Mouse (Mus musculus): Measurements from ENCODE around the gene Nme3. TPM values are rescaled to one million over a fixed set of nuclear protein-coding genes. Genes with fewer than 3 reads are reported as not detected.
"Not testable (repeated sequence)": the region's sequence is repeated elsewhere in the genome, so short reads cannot be mapped to it uniquely, and the experiment has no call there.

The Nme3 gene
- polyA plus RNA-seq, 1 experiment from 2014 or later, result 74.7 TPM

GRCm38 (mm10) chr17:24935666-24936065 lies 39.4 kb downstream of the Nme3 start:
- peaks cover 2% of the 10 kb centered on the region; the same call in 1 of the 2 replicates for H3K36me3 ChIP-seq (ENCODE audit: control insufficient read depth, insufficient read depth, low read length)
- peaks cover 16% of the 10 kb centered on the region for H3K4me1 ChIP-seq (replicated peaks; ENCODE audit: control insufficient read depth, insufficient read depth, low read length)
- no peak overlapping the region for H3K27ac ChIP-seq (ENCODE audit: low read length)
- H3K27me3 ChIP-seq (ENCODE audit: control insufficient read depth, insufficient read depth, low read depth, low read length), result no peaks in the 10 kb centered on the region
- no peaks in the 10 kb centered on the region for H3K9me3 ChIP-seq (ENCODE audit: control insufficient read depth, low read length)
- peak overlapping the region; percentile 93 for H3K9ac ChIP-seq (ENCODE audit: low read length)
- ATAC-seq (ENCODE audit: low read depth), result no peak
- H3K4me2 ChIP-seq (ENCODE audit: low read depth, low read length), result peak overlapping the region; percentile 86
- peak overlapping the region; percentile 99 for H3K4me3 ChIP-seq (ENCODE audit: low read length)

- Histone ChIP-seq H3K4me2 (ENCODE audit: low read depth, low read length) (peak within 1 kb of the TSS; percentile 86), H3K9ac (ENCODE audit: low read length) (peak within 1 kb of the TSS; percentile 93), H3K27ac (ENCODE audit: low read length) (peak within 1 kb of the TSS; percentile 85), H3K9me3 (ENCODE audit: control insufficient read depth, low read length) (no peaks in the 10 kb centered on the region), H3K4me3 (ENCODE audit: low read length) (peak within 1 kb of the TSS; percentile 99), H3K27me3 (ENCODE audit: control insufficient read depth, insufficient read depth, low read depth, low read length) (no peaks in the 10 kb centered on the region), H3K4me1 (replicated peaks; ENCODE audit: control insufficient read depth, insufficient read depth, low read length) (peaks cover 16% of the 10 kb centered on the region), H3K36me3 (ENCODE audit: control insufficient read depth, insufficient read depth, low read length) (no peaks in the 10 kb centered on the region)
- peak; percentile 99 for ATAC-seq (ENCODE audit: low read depth)
- under 1% methylated on average over 76 of the region's 78 CpGs for WGBS
Measured at GRCm38 (mm10) chr17:24936259-24937237, 40.2 kb downstream of the Nme3 start, which contains the start of gene Mapk8ip3. Mapk8ip3 (minus strand) TSS chr17:24936977.

GRCm38 (mm10) chr17:24937266-24937665 lies 41.0 kb downstream of the Nme3 start:
- Histone ChIP-seq H3K4me1 (replicated peaks; ENCODE audit: control insufficient read depth, insufficient read depth, low read length) (peaks cover 16% of the 10 kb centered on the region), H3K4me2 (ENCODE audit: low read depth, low read length) (peak overlapping the region; percentile 86), H3K4me3 (ENCODE audit: low read length) (peak overlapping the region; percentile 99), H3K9me3 (ENCODE audit: control insufficient read depth, low read length) (no peaks in the 10 kb centered on the region), H3K9ac (ENCODE audit: low read length) (peak overlapping the region; percentile 93), H3K27me3 (ENCODE audit: control insufficient read depth, insufficient read depth, low read depth, low read length) (no peaks in the 10 kb centered on the region), H3K27ac (ENCODE audit: low read length) (peak overlapping the region; percentile 85), H3K36me3 (ENCODE audit: control insufficient read depth, insufficient read depth, low read length) (no peaks in the 10 kb centered on the region)
- 40% methylated on average over 6 of the region's 6 CpGs for WGBS
- ATAC-seq (ENCODE audit: low read depth), result no peak

- H3K4me2 ChIP-seq (ENCODE audit: low read depth, low read length); H3K27ac ChIP-seq (ENCODE audit: low read length); H3K9ac ChIP-seq (ENCODE audit: low read length); H3K9me3 ChIP-seq (ENCODE audit: control insufficient read depth, low read length); H3K4me1 ChIP-seq (replicated peaks; ENCODE audit: control insufficient read depth, insufficient read depth, low read length); H3K4me3 ChIP-seq (ENCODE audit: low read length); H3K27me3 ChIP-seq (ENCODE audit: control insufficient read depth, insufficient read depth, low read depth, low read length): not testable (repeated sequence)
- peak; percentile 59; the same call in 1 of the 2 replicates for ATAC-seq (ENCODE audit: low read depth)
- 6% methylated on average over 2 of the region's 2 CpGs for WGBS
- H3K36me3 ChIP-seq (ENCODE audit: control insufficient read depth, insufficient read depth, low read length), result peaks cover 11% of the 10 kb centered on the region
Measured at GRCm38 (mm10) chr17:24942453-24942852, 46.2 kb downstream of the Nme3 start.

GRCm38 (mm10) chr17:24943036-24943435 lies 46.7 kb downstream of the Nme3 start:
- ATAC-seq (ENCODE audit: low read depth), result no peak
- no peaks in the 10 kb centered on the region for H3K27me3 ChIP-seq (ENCODE audit: control insufficient read depth, insufficient read depth, low read depth, low read length)
- H3K36me3 ChIP-seq (ENCODE audit: control insufficient read depth, insufficient read depth, low read length), result peaks cover 12% of the 10 kb centered on the region
- H3K4me1 ChIP-seq (replicated peaks; ENCODE audit: control insufficient read depth, insufficient read depth, low read length), result no peaks in the 10 kb centered on the region
- no peak overlapping the region for H3K9ac ChIP-seq (ENCODE audit: low read length)
- no peak overlapping the region for H3K4me3 ChIP-seq (ENCODE audit: low read length)
- no peaks in the 10 kb centered on the region for H3K9me3 ChIP-seq (ENCODE audit: control insufficient read depth, low read length)
- H3K4me2 ChIP-seq (ENCODE audit: low read depth, low read length), result no peak overlapping the region
- WGBS, result 88% methylated on average over 7 of the region's 7 CpGs
- no peak overlapping the region for H3K27ac ChIP-seq (ENCODE audit: low read length)

- not testable (repeated sequence) for H3K9ac ChIP-seq (ENCODE audit: low read length); H3K27ac ChIP-seq (ENCODE audit: low read length); H3K27me3 ChIP-seq (ENCODE audit: control insufficient read depth, insufficient read depth, low read depth, low read length); H3K4me2 ChIP-seq (ENCODE audit: low read depth, low read length); H3K9me3 ChIP-seq (ENCODE audit: control insufficient read depth, low read length); ATAC-seq (ENCODE audit: low read depth); H3K4me1 ChIP-seq (replicated peaks; ENCODE audit: control insufficient read depth, insufficient read depth, low read length); H3K4me3 ChIP-seq (ENCODE audit: low read length)
- H3K36me3 ChIP-seq (ENCODE audit: control insufficient read depth, insufficient read depth, low read length), result peaks cover 17% of the 10 kb centered on the region
- 75% methylated on average over 1 of the region's 1 CpGs for WGBS
Measured at GRCm38 (mm10) chr17:24943589-24943988, 47.3 kb downstream of the Nme3 start.

Other genes starting within 250 kb of the Nme3 start
- gene Slc9a3r2, start 246.2 kb upstream of the Nme3 start, polyA plus RNA-seq (2015; fragmentation: Nextera tagmentation; extraction: Ambion mirVana), result 95.5 and 98.1 TPM in 2 replicates
- gene Npw, start 238.0 kb upstream of the Nme3 start, polyA plus RNA-seq (2015; fragmentation: Nextera tagmentation; extraction: Ambion mirVana), result 1.1 and 2.3 TPM in 2 replicates
- gene Zfp598, start 226.8 kb upstream of the Nme3 start, polyA plus RNA-seq (2015; fragmentation: Nextera tagmentation; extraction: Ambion mirVana), result 15.0 and 18.1 TPM in 2 replicates
- gene Syngr3, start 206.5 kb upstream of the Nme3 start, polyA plus RNA-seq (2015; fragmentation: Nextera tagmentation; extraction: Ambion mirVana), result 1.5 and 1.9 TPM in 2 replicates
- 37.2 and 41.9 TPM in 2 replicates for gene Gfer, start 200.3 kb upstream of the Nme3 start, polyA plus RNA-seq (2015; fragmentation: Nextera tagmentation; extraction: Ambion mirVana)
- 4.2 and 4.8 TPM in 2 replicates for gene Noxo1, start 200.3 kb upstream of the Nme3 start, polyA plus RNA-seq (2015; fragmentation: Nextera tagmentation; extraction: Ambion mirVana)
- gene Tbl3, start 188.8 kb upstream of the Nme3 start, polyA plus RNA-seq (2015; fragmentation: Nextera tagmentation; extraction: Ambion mirVana), result 66.9 and 67.9 TPM in 2 replicates
- gene Rnf151, start 178.4 kb upstream of the Nme3 start, polyA plus RNA-seq (2015; fragmentation: Nextera tagmentation; extraction: Ambion mirVana), result 0.35 TPM in 1 of 2 replicates, not detected in the other
- 1,342 and 1,356 TPM in 2 replicates for gene Rps2, start 178.4 kb upstream of the Nme3 start, polyA plus RNA-seq (2015; fragmentation: Nextera tagmentation; extraction: Ambion mirVana)
- 204 and 217 TPM in 2 replicates for gene Ndufb10, start 172.0 kb upstream of the Nme3 start, polyA plus RNA-seq (2015; fragmentation: Nextera tagmentation; extraction: Ambion mirVana)
- gene Rpl3l, start 168.7 kb upstream of the Nme3 start, polyA plus RNA-seq (2015; fragmentation: Nextera tagmentation; extraction: Ambion mirVana), result not detected in 2 replicates
- gene Msrb1, start 159.9 kb upstream of the Nme3 start, polyA plus RNA-seq (2015; fragmentation: Nextera tagmentation; extraction: Ambion mirVana), result 36.1 and 39.4 TPM in 2 replicates
- 0.87 and 1.2 TPM in 2 replicates for gene Hs3st6, start 143.5 kb upstream of the Nme3 start, polyA plus RNA-seq (2015; fragmentation: Nextera tagmentation; extraction: Ambion mirVana)
- gene Meiob, start 92.2 kb upstream of the Nme3 start, polyA plus RNA-seq (2015; fragmentation: Nextera tagmentation; extraction: Ambion mirVana), result not detected in 2 replicates
- gene Hagh, start 56.4 kb upstream of the Nme3 start, polyA plus RNA-seq (2015; fragmentation: Nextera tagmentation; extraction: Ambion mirVana), result 32.6 and 39.1 TPM in 2 replicates
- 16.7 and 17.6 TPM in 2 replicates for gene Fahd1, start 46.1 kb upstream of the Nme3 start, polyA plus RNA-seq (2015; fragmentation: Nextera tagmentation; extraction: Ambion mirVana)
- gene Igfals, start 30.5 kb upstream of the Nme3 start, polyA plus RNA-seq (2015; fragmentation: Nextera tagmentation; extraction: Ambion mirVana), result 1.2 and 1.9 TPM in 2 replicates
- gene Nubp2, start 10.2 kb upstream of the Nme3 start, polyA plus RNA-seq (2015; fragmentation: Nextera tagmentation; extraction: Ambion mirVana), result 48.5 and 55.0 TPM in 2 replicates
- gene Spsb3, start 9.9 kb upstream of the Nme3 start, polyA plus RNA-seq (2015; fragmentation: Nextera tagmentation; extraction: Ambion mirVana), result 41.1 and 43.3 TPM in 2 replicates
- 28.4 and 29.1 TPM in 2 replicates for gene Eme2, start 1.4 kb upstream of the Nme3 start, polyA plus RNA-seq (2015; fragmentation: Nextera tagmentation; extraction: Ambion mirVana)
- 82.8 and 89.0 TPM in 2 replicates for gene Mrps34, start 1.4 kb upstream of the Nme3 start, polyA plus RNA-seq (2015; fragmentation: Nextera tagmentation; extraction: Ambion mirVana)
- 25.6 and 28.9 TPM in 2 replicates for gene Mapk8ip3, start 40.5 kb downstream of the Nme3 start, polyA plus RNA-seq (2015; fragmentation: Nextera tagmentation; extraction: Ambion mirVana)
- gene Jpt2, start 64.2 kb downstream of the Nme3 start, polyA plus RNA-seq (2015; fragmentation: Nextera tagmentation; extraction: Ambion mirVana), result 141 and 148 TPM in 2 replicates
- 5.0 and 5.7 TPM in 2 replicates for gene Cramp1l, start 119.3 kb downstream of the Nme3 start, polyA plus RNA-seq (2015; fragmentation: Nextera tagmentation; extraction: Ambion mirVana)
- gene Ift140, start 119.6 kb downstream of the Nme3 start, polyA plus RNA-seq (2015; fragmentation: Nextera tagmentation; extraction: Ambion mirVana), result 16.8 and 17.1 TPM in 2 replicates
- 108 and 122 TPM in 2 replicates for gene Tmem204, start 187.1 kb downstream of the Nme3 start, polyA plus RNA-seq (2015; fragmentation: Nextera tagmentation; extraction: Ambion mirVana)
- gene Telo2, start 219.5 kb downstream of the Nme3 start, polyA plus RNA-seq (2015; fragmentation: Nextera tagmentation; extraction: Ambion mirVana), result 42.4 and 49.6 TPM in 2 replicates
- 0.19 TPM in 1 of 2 replicates, not detected in the other for gene Ptx4, start 224.3 kb downstream of the Nme3 start, polyA plus RNA-seq (2015; fragmentation: Nextera tagmentation; extraction: Ambion mirVana)
- 22.1 and 22.5 TPM in 2 replicates for gene Clcn7, start 236.9 kb downstream of the Nme3 start, polyA plus RNA-seq (2015; fragmentation: Nextera tagmentation; extraction: Ambion mirVana)

Measured in lung, embryonic 16.5 days (tissue).